In the genomic region with DNA sequence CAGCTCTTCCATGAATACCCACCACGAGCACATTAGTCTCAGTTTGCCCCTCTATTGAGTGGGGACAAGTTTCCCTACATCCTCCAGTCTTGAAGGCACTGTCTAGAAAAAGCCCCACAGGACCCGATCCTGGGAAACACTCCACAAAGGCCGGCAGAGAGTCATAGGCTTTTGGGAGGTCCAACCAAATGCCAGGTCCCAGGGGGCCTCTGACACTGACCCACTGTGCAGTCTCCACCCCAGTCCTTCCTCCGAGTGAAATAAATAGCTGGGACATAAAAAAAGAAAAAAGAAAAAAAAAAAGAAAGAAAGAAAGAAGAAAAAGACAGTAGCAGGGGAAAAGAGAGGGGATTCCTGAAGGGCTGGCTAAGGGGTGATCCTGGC, we compare ENCODE assay signal across 8 mouse cellular contexts. TPM values are rescaled to one million over a fixed set of nuclear protein-coding genes. Genes with fewer than 3 reads are reported as not detected.
DNase-seq lines count a peak whose midpoint lies in the region; ATAC-seq and TF ChIP-seq lines count a peak whose summit lies in the region.

No protein-coding gene starts in this region.

- DNase-seq in lung, postnatal 10 days: peak; percentile 39
- no peak for DNase-seq in lung, postnatal 36 days
- no peak for DNase-seq in forebrain, postnatal 0 days
- no peak for DNase-seq in adrenal gland, adult 2 months
- DNase-seq in left cerebral cortex, postnatal 14 days (ENCODE audit: low spot score in 2 of 2): no peak
- DNase-seq in left cerebral cortex, adult 11 months (ENCODE audit: low spot score): no peak

- intact Hi-C loops in left cerebral cortex, postnatal 14 days (cut with DNase I): no loop called here

- no peaks in the 10 kb centered on the region for H3K36me3 ChIP-seq in forebrain, postnatal 0 days (ENCODE audit: insufficient read depth)
- H3K36me3 ChIP-seq in limb, embryonic 12.5 days: no peaks in the 10 kb centered on the region
- no peaks in the 10 kb centered on the region for H3K36me3 ChIP-seq in stomach, embryonic 14.5 days (ENCODE audit: control insufficient read depth, insufficient read depth, low read length)

- H3K4me1 ChIP-seq in forebrain, postnatal 0 days (ENCODE audit: insufficient read depth): no peaks in the 10 kb centered on the region
- peaks cover 36% of the 10 kb centered on the region for H3K4me1 ChIP-seq in limb, embryonic 12.5 days (replicated peaks)
- H3K4me1 ChIP-seq in stomach, embryonic 14.5 days (ENCODE audit: control insufficient read depth, insufficient read depth, low read length): peaks cover 21% of the 10 kb centered on the region

- TF ChIP-seq CTCF in forebrain, postnatal 0 days (IDR thresholded peaks at IDR 0.05; ENCODE audit: low read depth): no peak

- H3K27ac ChIP-seq in forebrain, postnatal 0 days (ENCODE audit: low read depth, low read length): no peak overlapping the region
- no peak overlapping the region for H3K27ac ChIP-seq in limb, embryonic 12.5 days
- H3K27ac ChIP-seq in stomach, embryonic 14.5 days (ENCODE audit: low read length): no peak overlapping the region

- WGBS in forebrain, postnatal 0 days: 12% methylated on average over 4 of the region's 4 CpGs
- 42% methylated on average over 4 of the region's 4 CpGs for WGBS in limb, embryonic 12.5 days
- 40% methylated on average over 4 of the region's 4 CpGs for WGBS in stomach, embryonic 14.5 days

- peak overlapping the region; percentile 74 for H3K9ac ChIP-seq in forebrain, postnatal 0 days
- peak overlapping the region; percentile 82 for H3K9ac ChIP-seq in limb, embryonic 12.5 days (replicated peaks)
- H3K9ac ChIP-seq in stomach, embryonic 14.5 days (replicated peaks; ENCODE audit: low read depth, low read length): peak overlapping the region; percentile 68

- no peaks in the 10 kb centered on the region for H3K9me3 ChIP-seq in forebrain, postnatal 0 days (ENCODE audit: low read length)
- H3K9me3 ChIP-seq in limb, embryonic 12.5 days: no peaks in the 10 kb centered on the region
- H3K9me3 ChIP-seq in stomach, embryonic 14.5 days (ENCODE audit: control insufficient read depth, low read depth, low read length): no peaks in the 10 kb centered on the region

- H3K4me2 ChIP-seq in forebrain, postnatal 0 days (ENCODE audit: low read depth): peak overlapping the region; percentile 90
- H3K4me2 ChIP-seq in limb, embryonic 12.5 days: peak overlapping the region; percentile 84
- H3K4me2 ChIP-seq in stomach, embryonic 14.5 days (replicated peaks; ENCODE audit: low read depth, low read length): peak overlapping the region; percentile 93

- peak overlapping the region; percentile 52 for H3K4me3 ChIP-seq in forebrain, postnatal 0 days (ENCODE audit: low read depth, low read length)
- peak overlapping the region; percentile 64 for H3K4me3 ChIP-seq in limb, embryonic 12.5 days (replicated peaks)
- H3K4me3 ChIP-seq in stomach, embryonic 14.5 days (ENCODE audit: low read depth, low read length): peak overlapping the region; percentile 63

- H3K27me3 ChIP-seq in forebrain, postnatal 0 days (ENCODE audit: insufficient read depth, low read length): no peaks in the 10 kb centered on the region
- H3K27me3 ChIP-seq in limb, embryonic 12.5 days: peaks cover 28% of the 10 kb centered on the region
- H3K27me3 ChIP-seq in stomach, embryonic 14.5 days (ENCODE audit: control insufficient read depth, insufficient read depth, low read length): no peaks in the 10 kb centered on the region

- ATAC-seq in forebrain, postnatal 0 days: no peak
- no peak for ATAC-seq in limb, embryonic 12.5 days (ENCODE audit: insufficient number of reproducible peaks, insufficient read depth, low FRiP score, low TSS enrichment, low read depth)
- no peak for ATAC-seq in stomach, embryonic 14.5 days (ENCODE audit: insufficient number of reproducible peaks, insufficient read depth, low FRiP score, low read depth)

RNA-seq across cellular contexts. Expression of a gene that starts 0.8 kb away (rescaled TPM):
- 16.4 and 22.8 TPM in 2 replicates for total RNA-seq in forebrain, postnatal 0 days (2014; rRNA removed)
- polyA plus RNA-seq in forebrain, postnatal 0 days (2015; fragmentation: Nextera tagmentation; extraction: Ambion mirVana): 28.5 and 34.2 TPM in 2 replicates
- 16.4 and 18.2 TPM in 2 replicates for polyA plus RNA-seq in limb, embryonic 12.5 days (2016; fragmentation: Nextera tagmentation; extraction: Ambion mirVana)
- 45.9 and 56.9 TPM in 2 replicates for polyA plus RNA-seq in stomach, embryonic 14.5 days (2014; fragmentation: Nextera tagmentation; extraction: Ambion mirVana)
- total RNA-seq in adrenal gland, adult 2 months (2021): 1 to 10 TPM; 3.1 to 4.6 TPM
- 20.1 and 22.9 TPM in 2 replicates for polyA plus RNA-seq in adrenal gland, adult 2 months (2012; rRNA removed)
- 10 to 100 TPM; 27.6 to 32.5 TPM for total RNA-seq in left cerebral cortex, postnatal 14 days (2021)

RNA-seq across cellular contexts. Expression of a gene that starts 52.2 kb away (rescaled TPM):
- 271 and 355 TPM in 2 replicates for total RNA-seq in forebrain, postnatal 0 days (2014; rRNA removed)
- polyA plus RNA-seq in forebrain, postnatal 0 days (2015; fragmentation: Nextera tagmentation; extraction: Ambion mirVana): 362 and 390 TPM in 2 replicates
- 1,006 and 1,007 TPM in 2 replicates for polyA plus RNA-seq in limb, embryonic 12.5 days (2016; fragmentation: Nextera tagmentation; extraction: Ambion mirVana)
- 467 and 495 TPM in 2 replicates for polyA plus RNA-seq in stomach, embryonic 14.5 days (2014; fragmentation: Nextera tagmentation; extraction: Ambion mirVana)
- 100 to 1,000 TPM; 193 to 525 TPM for total RNA-seq in adrenal gland, adult 2 months (2021)
- polyA plus RNA-seq in adrenal gland, adult 2 months (2012; rRNA removed): 395 and 441 TPM in 2 replicates
- 100 to 1,000 TPM; 288 to 295 TPM for total RNA-seq in left cerebral cortex, postnatal 14 days (2021)

RNA-seq across cellular contexts. Expression of a gene that starts 52.5 kb away (rescaled TPM):
- total RNA-seq in forebrain, postnatal 0 days (2014; rRNA removed): 31.0 and 34.5 TPM in 2 replicates
- 33.3 and 36.6 TPM in 2 replicates for polyA plus RNA-seq in forebrain, postnatal 0 days (2015; fragmentation: Nextera tagmentation; extraction: Ambion mirVana)
- 23.2 and 24.8 TPM in 2 replicates for polyA plus RNA-seq in limb, embryonic 12.5 days (2016; fragmentation: Nextera tagmentation; extraction: Ambion mirVana)
- polyA plus RNA-seq in stomach, embryonic 14.5 days (2014; fragmentation: Nextera tagmentation; extraction: Ambion mirVana): 29.7 and 31.2 TPM in 2 replicates
- total RNA-seq in adrenal gland, adult 2 months (2021): 10 to 100 TPM; 18.2 to 24.8 TPM
- 38.1 and 60.4 TPM in 2 replicates for polyA plus RNA-seq in adrenal gland, adult 2 months (2012; rRNA removed)
- total RNA-seq in left cerebral cortex, postnatal 14 days (2021): 10 to 100 TPM; 21.7 to 24.6 TPM
